Mouse (Mus musculus): ENCODE measurements around the gene Olfr1382.
"Not testable (repeated sequence)": the region's sequence is repeated elsewhere in the genome, so short reads cannot be mapped to it uniquely, and the experiment has no call there.

Olfr1382 gene

GRCm38 (mm10) chr11:49527947-49528346, at the start of gene Olfr1382:
Gene Olfr1382 (plus strand): TSS chr11:49528247.
- DNase-seq (ENCODE audit: low read depth): no peak

DNA sequence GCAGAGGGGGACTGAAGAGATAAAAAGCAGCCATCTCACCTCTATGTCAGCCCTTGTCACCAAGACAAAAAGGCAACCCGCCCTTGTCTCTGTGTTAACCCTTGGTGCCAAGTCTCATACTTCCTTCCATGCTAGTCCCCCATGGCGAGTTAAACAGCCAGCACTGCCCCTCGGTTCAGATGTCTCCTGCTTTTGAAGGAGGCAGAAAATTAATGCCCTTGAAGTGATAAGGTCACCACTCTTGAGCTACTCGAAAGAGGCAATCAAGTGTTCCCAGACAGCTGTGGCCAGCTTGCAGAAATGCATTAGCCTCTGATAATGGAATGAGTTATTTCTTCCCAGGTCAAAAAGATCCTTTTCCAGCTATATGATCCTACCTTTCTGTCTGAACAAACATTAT, 42.1 kb upstream of the Olfr1382 start:
- DNase-seq (ENCODE audit: low read depth): no peak

DNA sequence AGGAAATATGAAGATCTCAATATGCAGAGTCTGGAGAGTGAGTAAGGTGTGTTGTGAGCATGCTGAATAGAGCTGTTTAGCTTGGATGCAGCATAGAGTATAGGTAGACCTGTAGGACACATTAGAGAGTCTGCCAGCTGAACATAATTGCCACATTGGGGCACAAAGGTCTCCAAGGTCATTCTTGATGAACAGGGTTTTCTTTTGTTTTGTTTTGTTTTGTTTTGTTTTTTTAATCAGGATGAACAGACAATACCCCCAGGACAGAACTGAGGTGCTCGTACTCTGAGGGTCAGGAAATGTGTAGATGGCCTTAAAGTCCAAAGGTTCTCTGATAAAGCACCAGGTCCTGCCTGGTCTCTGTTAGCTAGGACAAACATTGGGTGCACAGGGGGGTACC, 39.3 kb upstream of the Olfr1382 start, which contains the start of gene Olfr1385:
Olfr1385 (plus strand) TSS at position 301 of the 400 bp plus-strand sequence.
- not testable (repeated sequence) for DNase-seq (ENCODE audit: low read depth)

DNA sequence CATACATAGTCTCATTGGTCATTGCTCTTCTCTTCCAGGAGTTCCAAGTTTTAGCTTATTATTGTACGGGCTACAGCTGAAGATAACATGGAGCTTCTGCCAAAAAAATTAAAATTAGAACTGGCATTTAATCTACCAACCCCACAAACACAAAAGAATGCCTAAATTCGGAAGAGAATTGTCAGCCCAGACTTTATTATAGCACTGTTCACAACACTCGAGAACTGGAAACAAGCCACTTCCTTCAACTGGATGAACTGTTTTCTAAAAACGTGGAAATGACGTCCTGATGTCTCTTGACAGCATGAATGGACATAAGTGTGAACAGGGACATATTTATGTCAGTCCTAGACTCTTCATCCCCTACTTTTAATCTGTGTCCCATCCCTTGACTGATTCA, 10.0 kb upstream of the Olfr1382 start:
- no peak for DNase-seq (ENCODE audit: low read depth)

DNA sequence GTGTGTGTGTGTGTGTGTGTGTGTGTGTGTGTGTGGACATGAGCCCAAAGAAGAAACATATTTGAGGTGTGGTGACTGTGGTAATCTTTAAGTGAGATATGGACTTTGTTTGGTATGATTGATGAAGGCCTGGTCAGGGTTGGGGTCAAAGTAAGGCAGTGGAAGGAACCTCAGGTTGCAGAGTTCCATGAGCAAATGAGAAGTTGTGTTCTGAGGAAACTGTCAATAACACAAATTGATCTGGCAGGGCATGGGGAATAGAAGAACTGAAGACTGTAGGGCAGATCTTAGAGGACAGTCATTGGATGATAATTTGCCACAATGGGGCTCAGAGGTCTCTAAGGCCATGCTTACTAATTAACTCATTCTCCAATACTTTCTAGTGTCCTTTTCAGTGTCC, 8.7 kb upstream of the Olfr1382 start, which contains the start of gene Olfr1383:
Olfr1383 (plus strand) TSS at position 301 of the 400 bp plus-strand sequence.
- DNase-seq (ENCODE audit: low read depth): no peak

DNA sequence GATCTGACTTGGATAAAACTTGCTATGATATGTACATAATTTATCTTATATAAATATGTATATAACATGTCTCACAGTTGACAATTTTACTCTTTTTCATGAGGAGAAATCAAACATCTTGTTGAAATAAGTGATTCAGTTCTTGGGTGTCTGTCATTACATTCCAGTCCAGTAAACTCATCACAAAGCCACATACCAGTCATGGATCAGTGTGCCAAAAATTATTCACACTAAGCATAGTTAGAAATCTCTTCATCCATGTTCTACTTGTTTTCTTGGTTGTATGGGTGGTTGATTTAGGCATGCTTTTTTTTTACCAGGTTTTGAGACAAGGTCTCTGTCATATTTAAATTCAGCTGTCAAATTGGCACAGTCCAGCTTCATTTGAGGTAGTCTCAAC, 4.7 kb downstream of the Olfr1382 start:
- DNase-seq (ENCODE audit: low read depth): no peak

- peak; percentile 16 for DNase-seq (ENCODE audit: low read depth)
Measured at GRCm38 (mm10) chr11:49536631-49537030, 8.6 kb downstream of the Olfr1382 start.

DNA sequence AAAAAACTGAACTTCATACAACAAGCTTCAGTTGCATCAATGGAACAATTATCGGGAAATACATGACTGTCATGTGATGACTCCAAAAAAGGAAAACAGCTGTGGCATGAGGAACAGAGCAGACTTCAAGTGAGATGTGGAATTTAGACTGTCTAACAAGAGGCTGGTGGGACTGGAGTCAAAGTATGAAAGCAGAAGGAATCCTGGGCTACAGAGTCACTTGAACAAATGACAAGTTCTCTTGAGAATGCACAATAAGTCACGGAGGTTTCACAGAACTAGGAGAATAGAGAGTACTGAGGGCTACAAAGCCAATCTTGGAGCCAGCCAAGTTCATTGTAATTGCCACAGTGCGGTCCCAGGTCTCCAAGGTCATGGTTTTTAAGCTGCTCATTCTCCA, 15.1 kb downstream of the Olfr1382 start, which contains the start of gene Olfr1381:
Olfr1381 (plus strand) TSS at position 301 of the 400 bp plus-strand sequence.
- not testable (repeated sequence) for DNase-seq (ENCODE audit: low read depth)

GRCm38 (mm10) chr11:49554033-49554432, 26.0 kb downstream of the Olfr1382 start:
- peak; percentile 43 for DNase-seq (ENCODE audit: low read depth)

- DNase-seq (ENCODE audit: low read depth): not testable (repeated sequence)
Measured at GRCm38 (mm10) chr11:49556578-49556977, 28.5 kb downstream of the Olfr1382 start, which contains the start of gene Olfr1380. Gene Olfr1380 (plus strand): TSS chr11:49556878.

GRCm38 (mm10) chr11:49575054-49575453, 47.0 kb downstream of the Olfr1382 start:
- DNase-seq (ENCODE audit: low read depth): peak; percentile 31

DNA sequence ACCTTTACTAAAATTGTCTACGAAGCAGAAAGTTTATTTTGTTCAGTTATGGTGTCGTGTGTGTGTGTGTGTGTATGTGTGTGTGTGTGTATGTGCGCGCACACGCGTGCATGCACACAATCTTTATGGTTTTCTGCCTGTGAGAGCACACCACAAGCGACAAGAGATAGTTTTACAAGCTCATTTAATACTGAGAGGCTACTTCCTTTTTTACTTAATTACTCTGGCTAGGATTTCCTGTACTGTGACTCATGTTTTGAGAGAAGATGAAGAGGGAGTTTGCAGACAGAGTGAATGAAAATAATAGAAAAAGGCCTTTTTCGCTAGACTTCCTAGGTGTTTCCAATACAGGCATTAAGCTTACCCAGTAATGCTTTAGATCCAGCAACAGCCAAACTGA, 52.4 kb downstream of the Olfr1382 start:
- DNase-seq (ENCODE audit: low read depth): peak; percentile 21

Measured in 416B (cell line).